Mouse (Mus musculus) effector memory CD4-positive, alpha-beta T cell, adult 7 months (primary cell): ENCODE results near the gene Tnxb. TPM values are rescaled to one million over a fixed set of nuclear protein-coding genes. Genes with fewer than 3 reads are reported as not detected.

Experiments used
- polyA plus RNA-seq: library from polyadenylated mRNA; unstranded; fragments of 100-300 nt; shearing (Covaris generic); gene quantifications from one replicate; pipeline ENCODE4 v1.2.1, GENCODE M21; 2017

Gene Tnxb
- polyA plus RNA-seq, result 0.02 TPM

DNA sequence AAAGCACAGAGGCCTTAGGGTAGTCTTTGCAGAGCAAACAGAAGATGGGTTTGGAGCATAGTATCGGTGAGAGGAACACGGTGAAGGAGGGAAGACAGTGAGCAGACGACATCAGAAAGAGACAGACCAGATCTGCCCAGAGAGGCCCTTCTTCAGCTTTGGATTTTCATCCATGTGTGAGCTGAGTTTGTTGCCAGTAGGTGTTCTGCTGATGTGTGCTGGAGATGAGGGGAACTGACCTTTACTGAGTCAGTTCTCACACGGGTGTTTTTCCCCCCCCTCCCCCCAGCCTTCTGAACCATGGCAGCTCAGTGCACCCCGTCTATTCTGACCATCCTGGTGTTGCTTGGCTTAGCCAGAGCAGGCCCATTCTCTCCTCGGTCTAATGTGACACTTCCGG, at the start of gene Tnxb:
TSS of gene Tnxb (plus strand) at position 301 of the 400 bp plus-strand sequence.

GRCm38 (mm10) chr17:34627943-34628643, 42.2 kb upstream of the Tnxb start, which contains the start of gene Ppt2:
Gene Ppt2 (minus strand): TSS chr17:34628510.

DNA sequence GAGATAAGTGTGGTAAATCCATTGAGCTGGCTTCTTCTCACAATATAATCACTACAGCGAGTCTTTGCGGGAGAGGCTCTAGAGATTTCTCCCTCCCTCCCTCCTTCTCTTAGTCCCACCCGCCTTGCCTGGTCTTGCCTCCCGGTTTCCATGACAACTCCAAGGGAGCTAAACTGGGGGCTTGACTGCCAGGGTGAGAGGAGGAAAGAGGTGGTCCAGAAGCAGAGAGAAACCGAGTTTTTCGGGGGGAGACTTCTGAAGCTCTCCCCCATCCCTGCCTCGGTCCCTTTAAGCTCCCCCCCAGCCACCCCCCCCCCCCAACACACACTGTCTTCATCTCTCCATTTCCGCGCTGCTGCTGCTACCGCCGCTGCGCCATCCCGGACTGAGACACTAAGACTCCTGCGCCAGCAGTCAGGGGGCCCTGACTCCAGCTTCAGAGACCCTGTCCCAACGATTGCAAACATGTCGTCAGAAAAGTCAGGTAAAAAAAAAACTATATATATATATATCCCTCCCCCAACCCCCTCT, 41.0 kb upstream of the Tnxb start, which contains the start of gene Prrt1:
TSS of gene Prrt1 (plus strand) at position 313 of the 531 bp plus-strand sequence.

GRCm38 (mm10) chr17:34644608-34645007, 25.7 kb upstream of the Tnxb start, which contains the start of gene Fkbpl:
Gene Fkbpl (plus strand): TSS chr17:34644764.

DNA sequence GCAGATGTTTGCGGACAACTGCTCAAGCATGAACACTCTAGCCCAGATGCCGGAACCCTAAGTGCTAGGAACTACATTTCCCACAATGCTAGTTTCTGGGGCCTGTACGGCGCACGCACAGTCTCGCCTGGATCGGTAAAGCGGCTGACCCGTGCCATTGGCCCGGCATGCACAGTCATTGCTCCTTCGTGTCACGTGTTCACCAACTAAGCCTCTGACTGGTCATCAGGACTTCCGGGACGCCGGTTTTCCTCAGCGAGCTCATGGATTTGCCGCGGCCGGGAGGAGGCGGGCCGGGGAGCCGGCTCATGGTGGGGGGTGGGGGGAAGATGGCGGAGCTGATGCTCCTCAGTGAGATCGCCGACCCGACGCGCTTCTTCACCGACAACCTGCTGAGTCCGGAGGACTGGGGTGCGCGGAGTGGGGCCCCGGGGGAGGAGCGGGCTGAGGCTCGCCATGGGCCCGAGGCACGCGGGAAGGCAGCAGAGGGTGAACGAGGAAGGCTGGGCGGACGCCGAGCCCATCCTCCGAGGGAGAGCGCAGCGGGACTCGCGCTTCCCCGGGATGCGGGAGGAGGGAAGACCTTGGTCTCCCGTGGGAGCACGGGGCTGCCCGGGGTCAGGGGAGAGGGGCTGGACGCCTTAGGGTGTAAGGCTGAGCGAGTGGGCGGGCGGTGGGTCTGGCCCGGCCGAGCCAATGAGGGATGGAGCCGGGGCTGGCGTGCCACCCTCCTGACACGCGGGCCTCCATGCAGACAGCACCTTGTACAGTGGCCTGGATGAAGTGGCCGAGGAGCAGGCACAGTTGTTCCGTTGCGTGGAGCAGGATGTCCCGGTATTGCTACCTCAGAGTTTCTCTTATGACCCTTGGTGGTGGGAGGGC, 23.2 kb upstream of the Tnxb start, which contains the start of gene Atf6b:
TSS of gene Atf6b (plus strand) at position 241 of the 882 bp plus-strand sequence.

GRCm38 (mm10) chr17:34743719-34744118, 73.4 kb downstream of the Tnxb start, which contains the start of gene C4b:
Gene C4b (minus strand): TSS chr17:34743882.

Other genes starting within 250 kb of the Tnxb start
- gene Btnl4, start 193.2 kb upstream of the Tnxb start, polyA plus RNA-seq, result not detected
- not detected for gene Btnl6, start 153.2 kb upstream of the Tnxb start, polyA plus RNA-seq
- gene Notch4, start 106.3 kb upstream of the Tnxb start, polyA plus RNA-seq, result 1.9 TPM
- gene Gpsm3, start 80.7 kb upstream of the Tnxb start, polyA plus RNA-seq, result 194 TPM
- 5.6 TPM for gene Pbx2, start 79.3 kb upstream of the Tnxb start, polyA plus RNA-seq
- gene Ager, start 72.7 kb upstream of the Tnxb start, polyA plus RNA-seq, result not detected
- gene Rnf5, start 66.8 kb upstream of the Tnxb start, polyA plus RNA-seq, result 59.0 TPM
- 18.8 TPM for gene Agpat1, start 66.3 kb upstream of the Tnxb start, polyA plus RNA-seq
- 3.2 TPM for gene Egfl8, start 54.6 kb upstream of the Tnxb start, polyA plus RNA-seq
- gene Ppt2, start 42.0 kb upstream of the Tnxb start, polyA plus RNA-seq, result 28.8 TPM
- gene Prrt1, start 41.0 kb upstream of the Tnxb start, polyA plus RNA-seq, result 20.9 TPM
- 1.00 TPM for gene Fkbpl, start 25.8 kb upstream of the Tnxb start, polyA plus RNA-seq
- gene Atf6b, start 23.4 kb upstream of the Tnxb start, polyA plus RNA-seq, result 55.9 TPM
- not detected for gene C4b, start 73.3 kb downstream of the Tnxb start, polyA plus RNA-seq
- gene Cyp21a1, start 134.0 kb downstream of the Tnxb start, polyA plus RNA-seq, result not detected
- 22.8 TPM for gene Stk19, start 166.4 kb downstream of the Tnxb start, polyA plus RNA-seq
- 93.8 TPM for gene Dxo, start 166.5 kb downstream of the Tnxb start, polyA plus RNA-seq
- 117 TPM for gene Skiv2l, start 179.7 kb downstream of the Tnxb start, polyA plus RNA-seq
- gene Nelfe, start 179.9 kb downstream of the Tnxb start, polyA plus RNA-seq, result 34.7 TPM
- gene Cfb, start 192.0 kb downstream of the Tnxb start, polyA plus RNA-seq, result 0.40 TPM
- 0.38 TPM for gene Zbtb12, start 208.9 kb downstream of the Tnxb start, polyA plus RNA-seq
- not detected for gene Gm20547, start 211.5 kb downstream of the Tnxb start, polyA plus RNA-seq
- 1.4 TPM for gene C2, start 227.7 kb downstream of the Tnxb start, polyA plus RNA-seq
- gene Ehmt2, start 227.9 kb downstream of the Tnxb start, polyA plus RNA-seq, result 55.0 TPM
- not detected for gene Slc44a4, start 243.9 kb downstream of the Tnxb start, polyA plus RNA-seq